8 mouse cellular contexts compared by ENCODE assay signal in the genomic region with DNA sequence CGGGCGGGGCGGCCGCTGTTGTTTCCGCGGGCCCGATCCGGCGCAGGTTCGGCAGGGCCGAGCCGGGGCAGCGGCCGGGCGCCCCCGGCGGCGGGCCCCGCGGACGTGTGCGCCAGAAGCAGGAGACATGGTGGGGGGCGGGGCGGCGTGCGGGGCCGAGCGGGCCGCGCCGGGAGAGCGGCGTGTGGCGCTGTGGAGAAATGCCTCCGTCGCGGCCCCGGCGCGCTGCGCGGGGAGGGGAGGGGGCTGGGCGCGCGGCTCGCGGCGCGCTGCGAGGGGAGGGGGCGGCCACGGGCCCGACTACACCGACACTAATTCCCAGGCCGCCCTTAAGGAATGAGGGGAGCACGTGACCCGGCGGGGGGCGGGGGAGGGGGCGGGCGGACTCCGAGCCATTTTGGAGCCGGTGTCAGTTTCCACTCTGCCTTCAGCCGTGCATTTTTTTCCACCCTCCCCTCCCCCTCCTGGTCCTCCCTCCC. TPM values are rescaled to one million over a fixed set of nuclear protein-coding genes. Genes with fewer than 3 reads are reported as not detected.
DNase-seq lines count a peak whose midpoint lies in the region; ATAC-seq and TF ChIP-seq lines count a peak whose summit lies in the region.

No protein-coding gene starts in this region.

- in situ Hi-C loops in CH12.LX (cut with MboI; ENCODE audit: low pct_ligation_motif_present, low pct_unique_long_range_greater_than_20kb, low sequenced_read_pairs) = loop anchor here (25.0 kb wide), 2 partner anchors 289 to 639 kb away; a partner anchor contains a TSS

- H3K4me1 ChIP-seq in CH12.LX (ENCODE audit: control insufficient read depth in 1 of 2, insufficient read depth in 2 of 2) = peaks cover 0 to 27% of the 10 kb centered on the region in 2 experiments; a peak in 2 of 4 replicates
- H3K4me1 ChIP-seq in bone marrow macrophage, adult 2 months (ENCODE audit: control insufficient read depth, insufficient read depth, low read length) = peaks cover 6% of the 10 kb centered on the region
- H3K4me1 ChIP-seq in forebrain, embryonic 11.5 days (replicated peaks; ENCODE audit: control insufficient read depth, insufficient read depth, low read length) = peaks cover 15% of the 10 kb centered on the region; the same call in 1 of the 2 replicates

- 0 out of 4 replicates have a peak, but pooled peaks of 1 of the 2 experiments have one; percentile 22 for TF ChIP-seq CTCF in CH12.LX (conservative IDR thresholded peaks at IDR 0.05 in 1 of 2, IDR thresholded peaks at IDR 0.05 in 1 of 2; ENCODE audit: low read depth in 2 of 2, low read length in 2 of 2)
- TF ChIP-seq CTCF in bone marrow macrophage, adult 2 months (IDR thresholded peaks at IDR 0.05; ENCODE audit: low read depth, low read length) = no peak
- TF ChIP-seq CTCF in layer of hippocampus, adult 2 months (conservative IDR thresholded peaks at IDR 0.05) = 0 out of 2 replicates have a peak, but pooled peaks have one; percentile 2

- TF ChIP-seq RAD21 in CH12.LX (IDR thresholded peaks at IDR 0.05; ENCODE audit: low read depth, low read length) = no peak; the same call in 1 of the 2 replicates

- peaks cover 15% of the 10 kb centered on the region for H3K27me3 ChIP-seq in CH12.LX (replicated peaks)
- H3K27me3 ChIP-seq in forebrain, embryonic 11.5 days (ENCODE audit: control insufficient read depth, insufficient read depth, low read length) = peaks cover 24% of the 10 kb centered on the region

- no peak for TF ChIP-seq POLR2A in CH12.LX (IDR thresholded peaks at IDR 0.05; ENCODE audit: low read depth, low read length)
- no peak for TF ChIP-seq POLR2A in bone marrow macrophage, adult 2 months (IDR thresholded peaks at IDR 0.05; ENCODE audit: borderline replicate concordance, low read depth, low read length)

- 0% methylated on average over 16 of the region's 64 CpGs for WGBS in forebrain, embryonic 11.5 days

- no peaks in the 10 kb centered on the region for H3K9me3 ChIP-seq in CH12.LX (replicated peaks; ENCODE audit: low read length)
- H3K9me3 ChIP-seq in forebrain, embryonic 11.5 days (ENCODE audit: control insufficient read depth, low read length) = no peaks in the 10 kb centered on the region

- peaks cover 0 to 8% of the 10 kb centered on the region in 2 experiments for H3K36me3 ChIP-seq in CH12.LX (replicated peaks in 1 of 2; ENCODE audit: control insufficient read depth in 1 of 2, insufficient read depth in 1 of 2, low read length in 1 of 2)
- H3K36me3 ChIP-seq in forebrain, embryonic 11.5 days (ENCODE audit: control insufficient read depth, insufficient read depth, low read length) = no peaks in the 10 kb centered on the region

- peaks cover 23% of the 10 kb centered on the region for H3K79me2 ChIP-seq in CH12.LX (replicated peaks; ENCODE audit: control insufficient read depth, extremely low read depth, insufficient read depth, poor library complexity, severe bottlenecking)

- H3K9ac ChIP-seq in CH12.LX (ENCODE audit: insufficient read depth, low read depth) = peak overlapping the region; percentile 99
- H3K9ac ChIP-seq in forebrain, embryonic 11.5 days (ENCODE audit: low read length) = peak overlapping the region; percentile 94

- dilution Hi-C loops in CH12.LX (cut with MboI; ENCODE audit: extremely low pct_ligation_motif_present, extremely low pct_unique_long_range_greater_than_20kb, low sequenced_read_pairs) = no loop called here

- H3K27ac ChIP-seq in CH12.LX (ENCODE audit: insufficient read depth, low read depth) = peak overlapping the region; percentile 55; the same call in 1 of the 2 replicates
- H3K27ac ChIP-seq in bone marrow macrophage, adult 2 months (ENCODE audit: insufficient read depth, low read depth, low read length) = no peak overlapping the region
- peak overlapping the region; percentile 96 for H3K27ac ChIP-seq in forebrain, embryonic 11.5 days (ENCODE audit: low read depth, low read length)
- H3K27ac ChIP-seq in layer of hippocampus, adult 2 months = peak overlapping the region; percentile 98

- peak overlapping the region; percentile 45 for H3K4me2 ChIP-seq in CH12.LX (ENCODE audit: insufficient read depth, low read depth, poor library complexity, severe bottlenecking)
- peak overlapping the region; percentile 83 for H3K4me2 ChIP-seq in forebrain, embryonic 11.5 days (ENCODE audit: low read depth, low read length, severe bottlenecking)

- peak overlapping the region in 2 of 3 experiments; percentile 50 to 59 for H3K4me3 ChIP-seq in CH12.LX (replicated peaks in 1 of 3; ENCODE audit: low read depth in 2 of 3, low read length in 2 of 3, poor library complexity in 1 of 3)
- H3K4me3 ChIP-seq in bone marrow macrophage, adult 2 months (ENCODE audit: insufficient read depth, low read length) = peak overlapping the region; percentile 60
- H3K4me3 ChIP-seq in forebrain, embryonic 11.5 days (ENCODE audit: low read depth, low read length) = peak overlapping the region; percentile 84
- peak overlapping the region; percentile 93 for H3K4me3 ChIP-seq in layer of hippocampus, adult 2 months

- DNase-seq in CH12.LX (ENCODE audit: extremely low read depth) = peak; percentile 72
- DNase-seq in forebrain, embryonic 11.5 days (ENCODE audit: low spot score) = peak; percentile 98
- peak; percentile 63 for DNase-seq in heart, postnatal 25 days (ENCODE audit: low spot score)
- peak; percentile 62 to 74 for DNase-seq in layer of hippocampus, adult 2 months (ENCODE audit: low spot score in 2 of 2)
- peak; percentile 84 for DNase-seq in lung, postnatal 10 days
- DNase-seq in retina, postnatal 1 day = peak; percentile 94
- DNase-seq in urinary bladder, adult 18-20 months (ENCODE audit: low spot score in 2 of 2) = peak; percentile 44 to 59

- peak; percentile 89 for ATAC-seq in forebrain, embryonic 11.5 days (replicated peaks; ENCODE audit: low FRiP score)

- intact Hi-C loops in heart, postnatal 25 days (cut with DNase I) = loop anchor here (2.0 kb wide), 3 partner anchors 90 to 628 kb away; a partner anchor contains a TSS

- TF ChIP-seq EP300 in CH12.LX (IDR thresholded peaks at IDR 0.05; ENCODE audit: low read length) = no peak

TF ChIP-seq in CH12.LX, 34 proteins besides CTCF, POLR2A, EP300 and RAD21:
- no peak for TF ChIP-seq JUND (conservative IDR thresholded peaks at IDR 0.05; ENCODE audit: low read depth, low read length)
- TF ChIP-seq RCOR1 (conservative IDR thresholded peaks at IDR 0.05; ENCODE audit: low read depth, low read length) = no peak
- no peak for TF ChIP-seq CHD1 (IDR thresholded peaks at IDR 0.05; ENCODE audit: low read depth, low read length)
- TF ChIP-seq ETS1 (conservative IDR thresholded peaks at IDR 0.05; ENCODE audit: low read depth, low read length) = no peak
- no peak for TF ChIP-seq POLR2AphosphoS2 (IDR thresholded peaks at IDR 0.05; ENCODE audit: low read depth, low read length)
- no peak for TF ChIP-seq NELFE (IDR thresholded peaks at IDR 0.05; ENCODE audit: low read depth, low read length)
- TF ChIP-seq USF1 (IDR thresholded peaks at IDR 0.05; ENCODE audit: low read depth, low read length) = peak; percentile 60
- TF ChIP-seq ZKSCAN1 (IDR thresholded peaks at IDR 0.05; ENCODE audit: borderline replicate concordance, low read depth, low read length) = no peak
- TF ChIP-seq MAZ (IDR thresholded peaks at IDR 0.05; ENCODE audit: low read depth, low read length) = no peak
- no peak for TF ChIP-seq MYC (IDR thresholded peaks at IDR 0.05; ENCODE audit: low read depth, low read length)
- peak; percentile 14 for TF ChIP-seq SIN3A (IDR thresholded peaks at IDR 0.05; ENCODE audit: low read length)
- no peak; the same call in 1 of the 2 replicates for TF ChIP-seq USF2 (conservative IDR thresholded peaks at IDR 0.05; ENCODE audit: low read depth, low read length)
- TF ChIP-seq SMC3 (IDR thresholded peaks at IDR 0.05; ENCODE audit: low read depth, low read length) = no peak
- peak; percentile 40; the same call in 1 of the 2 replicates for TF ChIP-seq MXI1 (IDR thresholded peaks at IDR 0.05; ENCODE audit: low read depth, low read length)
- peak; percentile 40; the same call in 1 of the 2 replicates for TF ChIP-seq NRF1 (IDR thresholded peaks at IDR 0.05; ENCODE audit: low read depth, low read length)
- peak; percentile 52; the same call in 1 of the 2 replicates for TF ChIP-seq TCF12 (IDR thresholded peaks at IDR 0.05; ENCODE audit: low read depth, low read length)
- TF ChIP-seq UBTF (IDR thresholded peaks at IDR 0.05; ENCODE audit: low read depth, low read length) = peak; percentile 84; the same call in 1 of the 2 replicates
- no peak for TF ChIP-seq CHD2 (IDR thresholded peaks at IDR 0.05; ENCODE audit: low read length)
- TF ChIP-seq ELF1 (IDR thresholded peaks at IDR 0.05; ENCODE audit: low read depth, low read length) = no peak
- TF ChIP-seq BHLHE40 (IDR thresholded peaks at IDR 0.05; ENCODE audit: low read depth, low read length) = peak; percentile 43; the same call in 1 of the 2 replicates

RNA-seq across cellular contexts. Expression of a gene that starts 0.3 kb away (rescaled TPM):
- total RNA-seq in CH12.LX (2012; rRNA removed) (38.6 and 50.0 TPM in 2 replicates), CH12.LX (2014; rRNA removed) (87.0 and 95.4 TPM in 2 replicates)
- 44.8 and 51.0 TPM in 2 replicates for polyA plus RNA-seq in CH12.LX (2012; ENCODE audit: insufficient read length, low read depth)
- 22.4 and 24.6 TPM in 2 replicates for polyA plus RNA-seq in bone marrow macrophage, adult 2 months (2012; ENCODE audit: insufficient read depth, insufficient read length, missing spikeins)
- polyA plus RNA-seq in forebrain, embryonic 11.5 days (2014; fragmentation: Nextera tagmentation; extraction: Ambion mirVana) = 44.4 and 47.5 TPM in 2 replicates
- 10 to 100 TPM; 65.2 to 72.8 TPM for total RNA-seq in heart, postnatal 25 days (2021)
- 10 to 100 TPM; 54.5 to 55.7 TPM for total RNA-seq in layer of hippocampus, adult 2 months (2021)

RNA-seq across cellular contexts. Expression of a gene that starts 4.3 kb away (rescaled TPM):
- 114 and 116 TPM in 2 replicates for total RNA-seq in CH12.LX (2012; rRNA removed)
- 183 and 204 TPM in 2 replicates for total RNA-seq in CH12.LX (2014; rRNA removed)
- 149 and 159 TPM in 2 replicates for polyA plus RNA-seq in CH12.LX (2012; ENCODE audit: insufficient read length, low read depth)
- polyA plus RNA-seq in bone marrow macrophage, adult 2 months (2012; ENCODE audit: insufficient read depth, insufficient read length, missing spikeins) = 140 and 147 TPM in 2 replicates
- polyA plus RNA-seq in forebrain, embryonic 11.5 days (2014; fragmentation: Nextera tagmentation; extraction: Ambion mirVana) = 123 and 134 TPM in 2 replicates
- 100 to 1,000 TPM; 100 to 105 TPM for total RNA-seq in heart, postnatal 25 days (2021)
- 100 to 1,000 TPM; 106 TPM for total RNA-seq in layer of hippocampus, adult 2 months (2021)

RNA-seq across cellular contexts. Expression of a gene that starts 17.3 kb away (rescaled TPM):
- total RNA-seq in CH12.LX (2012; rRNA removed) (0.34 and 0.63 TPM in 2 replicates), CH12.LX (2014; rRNA removed) (0.45 TPM in 1 of 2 replicates, not detected in the other)
- not detected in 2 replicates for polyA plus RNA-seq in CH12.LX (2012; ENCODE audit: insufficient read length, low read depth)
- polyA plus RNA-seq in bone marrow macrophage, adult 2 months (2012; ENCODE audit: insufficient read depth, insufficient read length, missing spikeins) = not detected in 2 replicates
- polyA plus RNA-seq in forebrain, embryonic 11.5 days (2014; fragmentation: Nextera tagmentation; extraction: Ambion mirVana) = 0.21 and 0.44 TPM in 2 replicates
- total RNA-seq in heart, postnatal 25 days (2021) = under 1 TPM; 0.36 to 0.42 TPM
- total RNA-seq in layer of hippocampus, adult 2 months (2021) = 1 to 10 TPM; 3.8 to 7.2 TPM
